Mouse (Mus musculus): ENCODE measurements at regions not wholly inside any gene's neighbourhood (a gene's known extent, or its start where the extent isn't known, plus 50 kb on each side); places are given as distances from the start of the nearest gene placed in this dataset.

- 72% methylated on average over 4 of the region's 4 CpGs for WGBS
- Histone ChIP-seq H3K4me3 (ENCODE audit: control insufficient read depth in 1 of 2, insufficient read depth in 1 of 2, low read depth in 1 of 2, low read length in 2 of 2) (no peak overlapping the region), H3K27ac (replicated peaks in 1 of 2; ENCODE audit: control insufficient read depth in 1 of 2, insufficient read depth in 1 of 2, low read depth in 2 of 2, low read length in 2 of 2) (no peak overlapping the region), H3K9me3 (ENCODE audit: control insufficient read depth, low read length) (no peaks in the 10 kb centered on the region), H3K36me3 (ENCODE audit: control insufficient read depth, insufficient read depth, low read length) (no peaks in the 10 kb centered on the region), H3K4me1 (ENCODE audit: control insufficient read depth in 2 of 2, insufficient read depth in 2 of 2, low read length in 2 of 2) (no peaks in the 10 kb centered on the region), H3K4me2 (ENCODE audit: low read length) (no peak overlapping the region), H3K27me3 (ENCODE audit: control insufficient read depth, insufficient read depth, low read length) (no peaks in the 10 kb centered on the region), H3K9ac (ENCODE audit: low read length) (no peak overlapping the region)
- no peak for ATAC-seq (ENCODE audit: insufficient number of reproducible peaks, insufficient read depth, low FRiP score, low read depth)
Measured at GRCm38 (mm10) chr4:64755986-64756385, 368.0 kb upstream of the Pappa start.

DNA sequence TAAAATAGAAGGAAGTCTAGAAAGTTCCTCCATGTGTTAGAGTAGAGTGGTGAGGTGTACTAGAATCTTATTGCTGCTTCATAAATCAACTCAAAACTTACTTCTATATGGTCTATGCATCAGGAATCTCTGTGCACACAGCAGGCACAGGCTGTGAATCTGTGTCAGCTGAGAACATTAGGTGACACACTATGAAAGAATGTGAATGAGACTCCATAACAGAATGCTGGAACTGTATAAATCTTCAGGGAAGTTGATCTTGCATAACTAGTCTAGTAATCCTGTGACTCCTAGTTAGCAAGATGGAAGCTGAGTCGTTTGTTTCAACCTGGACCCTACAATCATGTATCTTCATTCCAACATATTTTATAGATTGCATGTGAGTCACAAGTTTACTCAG, 355.4 kb upstream of the Pappa start:
- ATAC-seq (ENCODE audit: insufficient number of reproducible peaks, insufficient read depth, low FRiP score, low read depth): no peak
- H3K9me3 ChIP-seq (ENCODE audit: control insufficient read depth, low read length): no peaks in the 10 kb centered on the region
- H3K27me3 ChIP-seq (ENCODE audit: control insufficient read depth, insufficient read depth, low read length): no peaks in the 10 kb centered on the region
- H3K9ac ChIP-seq (ENCODE audit: low read length): no peak overlapping the region
- no peak overlapping the region for H3K27ac ChIP-seq (replicated peaks in 1 of 2; ENCODE audit: control insufficient read depth in 1 of 2, insufficient read depth in 1 of 2, low read depth in 2 of 2, low read length in 2 of 2)
- no peaks in the 10 kb centered on the region for H3K36me3 ChIP-seq (ENCODE audit: control insufficient read depth, insufficient read depth, low read length)
- 47% methylated on average over 1 of the region's 1 CpGs for WGBS
- no peaks in the 10 kb centered on the region for H3K4me1 ChIP-seq (ENCODE audit: control insufficient read depth in 2 of 2, insufficient read depth in 2 of 2, low read length in 2 of 2)
- no peak overlapping the region for H3K4me3 ChIP-seq (ENCODE audit: control insufficient read depth in 1 of 2, insufficient read depth in 1 of 2, low read depth in 1 of 2, low read length in 2 of 2)
- H3K4me2 ChIP-seq (ENCODE audit: low read length): no peak overlapping the region

DNA sequence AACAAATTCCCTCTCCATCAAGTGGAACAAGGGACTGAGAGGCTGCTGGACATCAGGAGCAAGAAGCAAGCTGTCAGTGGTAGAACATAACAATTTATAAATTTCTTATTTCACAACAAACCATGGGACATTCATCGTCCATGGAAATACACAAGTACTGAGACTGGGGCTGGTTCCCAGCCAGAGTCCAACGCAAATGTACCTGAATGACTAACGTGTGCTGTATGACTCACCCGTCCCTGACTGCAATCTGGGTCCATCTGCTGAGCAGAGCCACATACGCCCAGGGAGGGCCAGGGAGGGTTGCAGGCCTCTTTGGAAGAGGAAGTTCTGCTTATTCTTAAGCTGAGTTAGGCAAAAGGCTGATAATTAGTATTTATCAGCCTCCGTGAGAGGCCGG, 320.1 kb upstream of the Pappa start:
- no peaks in the 10 kb centered on the region for H3K9me3 ChIP-seq (ENCODE audit: control insufficient read depth, low read length)
- WGBS: 43% methylated on average over 7 of the region's 7 CpGs
- H3K4me1 ChIP-seq (ENCODE audit: control insufficient read depth in 2 of 2, insufficient read depth in 2 of 2, low read length in 2 of 2): no peaks in the 10 kb centered on the region
- no peak overlapping the region for H3K9ac ChIP-seq (ENCODE audit: low read length)
- no peaks in the 10 kb centered on the region for H3K36me3 ChIP-seq (ENCODE audit: control insufficient read depth, insufficient read depth, low read length)
- H3K27me3 ChIP-seq (ENCODE audit: control insufficient read depth, insufficient read depth, low read length): no peaks in the 10 kb centered on the region
- no peak overlapping the region for H3K4me3 ChIP-seq (ENCODE audit: control insufficient read depth in 1 of 2, insufficient read depth in 1 of 2, low read depth in 1 of 2, low read length in 2 of 2)
- no peak for ATAC-seq (ENCODE audit: insufficient number of reproducible peaks, insufficient read depth, low FRiP score, low read depth)
- H3K27ac ChIP-seq (replicated peaks in 1 of 2; ENCODE audit: control insufficient read depth in 1 of 2, insufficient read depth in 1 of 2, low read depth in 2 of 2, low read length in 2 of 2): no peak overlapping the region
- H3K4me2 ChIP-seq (ENCODE audit: low read length): no peak overlapping the region

DNA sequence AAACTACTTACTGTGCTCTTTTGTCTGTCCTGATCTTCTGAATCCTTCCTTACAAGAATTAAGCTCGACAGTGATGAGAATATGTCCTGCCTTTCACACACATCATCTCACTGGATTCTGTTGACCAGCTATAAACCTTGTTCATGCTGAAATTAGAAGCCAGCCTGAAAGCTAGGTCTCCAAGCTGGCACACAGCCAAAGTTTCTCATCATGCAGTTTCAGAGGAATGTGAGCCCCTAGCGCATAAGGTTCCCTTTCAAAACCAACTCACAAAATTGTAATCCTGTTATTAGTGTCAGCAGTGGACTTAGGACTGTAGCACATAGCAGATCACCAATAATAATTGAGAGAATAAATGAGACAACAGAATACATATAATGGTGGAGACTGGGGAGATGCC, 319.0 kb upstream of the Pappa start:
- H3K4me2 ChIP-seq (ENCODE audit: low read length): no peak overlapping the region
- no peaks in the 10 kb centered on the region for H3K27me3 ChIP-seq (ENCODE audit: control insufficient read depth, insufficient read depth, low read length)
- no peak for ATAC-seq (ENCODE audit: insufficient number of reproducible peaks, insufficient read depth, low FRiP score, low read depth)
- no peak overlapping the region for H3K27ac ChIP-seq (replicated peaks in 1 of 2; ENCODE audit: control insufficient read depth in 1 of 2, insufficient read depth in 1 of 2, low read depth in 2 of 2, low read length in 2 of 2)
- no peak overlapping the region for H3K4me3 ChIP-seq (ENCODE audit: control insufficient read depth in 1 of 2, insufficient read depth in 1 of 2, low read depth in 1 of 2, low read length in 2 of 2)
- H3K4me1 ChIP-seq (ENCODE audit: control insufficient read depth in 2 of 2, insufficient read depth in 2 of 2, low read length in 2 of 2): no peaks in the 10 kb centered on the region
- no peaks in the 10 kb centered on the region for H3K9me3 ChIP-seq (ENCODE audit: control insufficient read depth, low read length)
- 64% methylated on average over 2 of the region's 2 CpGs for WGBS
- no peak overlapping the region for H3K9ac ChIP-seq (ENCODE audit: low read length)
- no peaks in the 10 kb centered on the region for H3K36me3 ChIP-seq (ENCODE audit: control insufficient read depth, insufficient read depth, low read length)

- Histone ChIP-seq H3K4me3 (ENCODE audit: control insufficient read depth in 1 of 2, insufficient read depth in 1 of 2, low read depth in 1 of 2, low read length in 2 of 2) (no peak overlapping the region), H3K4me1 (ENCODE audit: control insufficient read depth in 2 of 2, insufficient read depth in 2 of 2, low read length in 2 of 2) (no peaks in the 10 kb centered on the region), H3K27me3 (ENCODE audit: control insufficient read depth, insufficient read depth, low read length) (no peaks in the 10 kb centered on the region), H3K4me2 (ENCODE audit: low read length) (no peak overlapping the region), H3K9ac (ENCODE audit: low read length) (no peak overlapping the region), H3K36me3 (ENCODE audit: control insufficient read depth, insufficient read depth, low read length) (no peaks in the 10 kb centered on the region), H3K9me3 (ENCODE audit: control insufficient read depth, low read length) (no peaks in the 10 kb centered on the region), H3K27ac (replicated peaks in 1 of 2; ENCODE audit: control insufficient read depth in 1 of 2, insufficient read depth in 1 of 2, low read depth in 2 of 2, low read length in 2 of 2) (no peak overlapping the region)
- 77% methylated on average over 1 of the region's 1 CpGs for WGBS
- no peak for ATAC-seq (ENCODE audit: insufficient number of reproducible peaks, insufficient read depth, low FRiP score, low read depth)
Measured at GRCm38 (mm10) chr4:64807148-64807547, 316.8 kb upstream of the Pappa start.

DNA sequence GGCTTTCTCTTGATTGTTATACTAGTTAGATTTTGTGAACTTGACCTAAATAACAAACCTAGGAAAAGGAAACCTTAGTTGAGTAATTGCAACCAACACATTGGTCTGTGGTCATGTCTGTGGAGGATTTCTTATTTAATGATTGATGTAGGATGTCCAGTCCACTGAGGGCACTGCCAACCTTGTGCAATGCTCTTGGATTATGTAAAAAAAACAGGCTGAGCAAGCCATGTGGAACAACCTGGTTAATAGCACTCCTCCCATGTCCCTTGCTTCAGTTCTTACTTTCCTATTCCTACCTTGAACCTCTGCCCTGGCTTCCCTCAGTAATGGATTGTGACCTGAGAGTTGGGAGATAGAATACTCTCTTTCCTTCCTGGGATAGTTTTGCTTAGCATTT, 312.0 kb upstream of the Pappa start:
- Histone ChIP-seq H3K4me2 (ENCODE audit: low read length) (no peak overlapping the region), H3K4me1 (ENCODE audit: control insufficient read depth in 2 of 2, insufficient read depth in 2 of 2, low read length in 2 of 2) (no peaks in the 10 kb centered on the region), H3K27ac (replicated peaks in 1 of 2; ENCODE audit: control insufficient read depth in 1 of 2, insufficient read depth in 1 of 2, low read depth in 2 of 2, low read length in 2 of 2) (no peak overlapping the region), H3K9ac (ENCODE audit: low read length) (no peak overlapping the region), H3K9me3 (ENCODE audit: control insufficient read depth, low read length) (no peaks in the 10 kb centered on the region), H3K4me3 (ENCODE audit: control insufficient read depth in 1 of 2, insufficient read depth in 1 of 2, low read depth in 1 of 2, low read length in 2 of 2) (no peak overlapping the region), H3K27me3 (ENCODE audit: control insufficient read depth, insufficient read depth, low read length) (no peaks in the 10 kb centered on the region), H3K36me3 (ENCODE audit: control insufficient read depth, insufficient read depth, low read length) (no peaks in the 10 kb centered on the region)
- no peak for ATAC-seq (ENCODE audit: insufficient number of reproducible peaks, insufficient read depth, low FRiP score, low read depth)

GRCm38 (mm10) chr4:64812812-64813211, 311.2 kb upstream of the Pappa start:
- H3K4me2 ChIP-seq (ENCODE audit: low read length): no peak overlapping the region
- no peaks in the 10 kb centered on the region for H3K36me3 ChIP-seq (ENCODE audit: control insufficient read depth, insufficient read depth, low read length)
- no peak overlapping the region for H3K27ac ChIP-seq (replicated peaks in 1 of 2; ENCODE audit: control insufficient read depth in 1 of 2, insufficient read depth in 1 of 2, low read depth in 2 of 2, low read length in 2 of 2)
- H3K9ac ChIP-seq (ENCODE audit: low read length): no peak overlapping the region
- no peak overlapping the region for H3K4me3 ChIP-seq (ENCODE audit: control insufficient read depth in 1 of 2, insufficient read depth in 1 of 2, low read depth in 1 of 2, low read length in 2 of 2)
- no peaks in the 10 kb centered on the region for H3K9me3 ChIP-seq (ENCODE audit: control insufficient read depth, low read length)
- no peaks in the 10 kb centered on the region for H3K27me3 ChIP-seq (ENCODE audit: control insufficient read depth, insufficient read depth, low read length)
- H3K4me1 ChIP-seq (ENCODE audit: control insufficient read depth in 2 of 2, insufficient read depth in 2 of 2, low read length in 2 of 2): no peaks in the 10 kb centered on the region
- ATAC-seq (ENCODE audit: insufficient number of reproducible peaks, insufficient read depth, low FRiP score, low read depth): no peak
- WGBS: 68% methylated on average over 4 of the region's 4 CpGs

DNA sequence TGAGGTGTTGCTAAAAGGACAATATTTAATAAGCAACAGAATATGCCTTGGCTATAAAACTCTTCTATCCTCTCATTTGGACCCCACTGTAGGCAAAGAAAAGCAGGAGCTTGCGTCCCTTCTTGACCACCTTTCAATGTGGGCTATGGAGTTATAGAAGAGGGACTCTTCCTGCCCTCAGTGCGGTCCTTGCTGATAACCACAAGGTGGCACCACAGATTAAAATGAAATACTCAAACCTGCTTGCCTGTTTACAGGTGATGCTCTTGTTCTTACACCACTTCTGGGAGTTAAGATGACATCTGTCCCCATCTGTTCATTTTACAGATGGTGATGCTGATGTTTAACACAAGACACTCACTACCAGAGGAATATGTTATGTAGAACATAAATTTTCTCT, 291.1 kb upstream of the Pappa start:
- Histone ChIP-seq H3K4me3 (ENCODE audit: control insufficient read depth in 1 of 2, insufficient read depth in 1 of 2, low read depth in 1 of 2, low read length in 2 of 2) (no peak overlapping the region), H3K4me1 (ENCODE audit: control insufficient read depth in 2 of 2, insufficient read depth in 2 of 2, low read length in 2 of 2) (no peaks in the 10 kb centered on the region), H3K9ac (ENCODE audit: low read length) (no peak overlapping the region), H3K36me3 (ENCODE audit: control insufficient read depth, insufficient read depth, low read length) (no peaks in the 10 kb centered on the region), H3K27me3 (ENCODE audit: control insufficient read depth, insufficient read depth, low read length) (no peaks in the 10 kb centered on the region), H3K9me3 (ENCODE audit: control insufficient read depth, low read length) (no peaks in the 10 kb centered on the region), H3K27ac (replicated peaks in 1 of 2; ENCODE audit: control insufficient read depth in 1 of 2, insufficient read depth in 1 of 2, low read depth in 2 of 2, low read length in 2 of 2) (no peak overlapping the region), H3K4me2 (ENCODE audit: low read length) (no peak overlapping the region)
- no peak for ATAC-seq (ENCODE audit: insufficient number of reproducible peaks, insufficient read depth, low FRiP score, low read depth)
- 48% methylated on average over 2 of the region's 2 CpGs for WGBS
